Mouse (Mus musculus): Measurements from ENCODE around the gene Abcb8. TPM values are rescaled to one million over a fixed set of nuclear protein-coding genes. Genes with fewer than 3 reads are reported as not detected.

Gene Abcb8
- total RNA-seq, 1 experiment from 2014 or later: 83.6 TPM

GRCm38 (mm10) chr5:24455076-24455475 lies 61.6 kb downstream of the Abcb8 start:
- DNase-seq: no peak

- no peak for DNase-seq
Measured at GRCm38 (mm10) chr5:24455613-24456012, 62.1 kb downstream of the Abcb8 start.

Other genes starting within 250 kb of the Abcb8 start
- 8.8 and 11.8 TPM in 2 replicates for gene Nupl2, start 228.7 kb upstream of the Abcb8 start, total RNA-seq (2021)
- 12.7 and 26.0 TPM in 2 replicates for gene Kcnh2, start 42.1 kb upstream of the Abcb8 start, total RNA-seq (2021)
- gene Nos3, start 28.9 kb upstream of the Abcb8 start, total RNA-seq (2021): 8.3 and 8.7 TPM in 2 replicates
- 0.27 and 1.2 TPM in 2 replicates for gene Atg9b, start 1.5 kb upstream of the Abcb8 start, total RNA-seq (2021)
- 0.43 TPM in 1 of 2 replicates, not detected in the other for gene Asic3, start 19.7 kb downstream of the Abcb8 start, total RNA-seq (2021)
- 46.4 and 51.2 TPM in 2 replicates for gene Cdk5, start 29.9 kb downstream of the Abcb8 start, total RNA-seq (2021)
- gene Slc4a2, start 30.2 kb downstream of the Abcb8 start, total RNA-seq (2021): 50.5 and 59.1 TPM in 2 replicates
- 114 and 119 TPM in 2 replicates for gene Fastk, start 51.6 kb downstream of the Abcb8 start, total RNA-seq (2021)
- gene Tmub1, start 54.2 kb downstream of the Abcb8 start, total RNA-seq (2021): 12.5 and 16.8 TPM in 2 replicates
- gene Agap3, start 58.5 kb downstream of the Abcb8 start, total RNA-seq (2021): 75.6 and 89.0 TPM in 2 replicates
- gene Gbx1, start 133.5 kb downstream of the Abcb8 start, total RNA-seq (2021): not detected in 2 replicates
- 0.67 TPM in 1 of 2 replicates, not detected in the other for gene Asb10, start 147.3 kb downstream of the Abcb8 start, total RNA-seq (2021)
- gene 4931409K22Rik, start 163.1 kb downstream of the Abcb8 start, total RNA-seq (2021): not detected in 2 replicates
- 74.1 and 76.8 TPM in 2 replicates for gene Abcf2, start 183.8 kb downstream of the Abcb8 start, total RNA-seq (2021)
- gene Chpf2, start 193.1 kb downstream of the Abcb8 start, total RNA-seq (2021): 40.7 and 66.4 TPM in 2 replicates
- gene Smarcd3, start 230.7 kb downstream of the Abcb8 start, total RNA-seq (2021): 14.5 and 18.7 TPM in 2 replicates